Mouse (Mus musculus) left cerebral cortex, adult 18-20 months (tissue): ENCODE data around the gene Rph3al. TPM values are rescaled to one million over a fixed set of nuclear protein-coding genes. Genes with fewer than 3 reads are reported as not detected.

Experiments used
- DNase-seq, 2 experiments: peaks; one replicate each; pipeline ENCODE4 v3.0.0; 2021 to 2022; ENCODE audit warnings: low spot score in 2 of 2, mixed read lengths in 1 of 2
- long read RNA-seq, 2 experiments: library from polyadenylated mRNA; stranded (forward); transcript quantifications; one replicate each; pipeline ENCODE4 v2.0.0; 2021
- total RNA-seq, 2 experiments: library from RNA; stranded (reverse); gene quantifications; 2 replicates each; pipeline ENCODE4 v1.2.3; 2021

Gene Rph3al
- 1 to 10 TPM; 1.9 to 2.7 TPM for total RNA-seq
- long read RNA-seq, experiment 1, partial matches to known transcripts, result 1 of 4 reads
- long read RNA-seq, experiment 1, other reads (novel, unspliced or antisense), result 3 of 4 reads
- long read RNA-seq, experiment 2, result 0 reads

GRCm38 (mm10) chr11:75938379-75938906, at the start of gene Rph3al:
TSS of gene Rph3al (minus strand) at chr11:75938429.
- DNase-seq, result no peak

GRCm38 (mm10) chr11:75985948-75986347, 47.7 kb upstream of the Rph3al start:
- DNase-seq, result no peak

- no peak for DNase-seq
Observed at GRCm38 (mm10) chr11:75984581-75984980, 46.4 kb upstream of the Rph3al start.

GRCm38 (mm10) chr11:75983194-75983593, 45.0 kb upstream of the Rph3al start:
- no peak for DNase-seq

- DNase-seq, result no peak
Observed at GRCm38 (mm10) chr11:75980413-75980812, 42.2 kb upstream of the Rph3al start.

GRCm38 (mm10) chr11:75978051-75978450, 39.8 kb upstream of the Rph3al start:
- DNase-seq, result no peak

GRCm38 (mm10) chr11:75976748-75977147, 38.5 kb upstream of the Rph3al start:
- no peak for DNase-seq

- no peak for DNase-seq
Observed at GRCm38 (mm10) chr11:75973988-75974387, 35.8 kb upstream of the Rph3al start.

- DNase-seq, result no peak
Observed at GRCm38 (mm10) chr11:75972916-75973567, 34.8 kb upstream of the Rph3al start.

- DNase-seq, result no peak
Observed at GRCm38 (mm10) chr11:75972188-75972587, 34.0 kb upstream of the Rph3al start.

- no peak for DNase-seq
Observed at GRCm38 (mm10) chr11:75970629-75971028, 32.4 kb upstream of the Rph3al start.

- DNase-seq, result no peak
Observed at GRCm38 (mm10) chr11:75968761-75969160, 30.5 kb upstream of the Rph3al start.

GRCm38 (mm10) chr11:75966401-75967372, 28.5 kb upstream of the Rph3al start:
- peak; percentile 49 to 58 for DNase-seq

- no peak for DNase-seq
Observed at GRCm38 (mm10) chr11:75965674-75966400, 27.6 kb upstream of the Rph3al start.

GRCm38 (mm10) chr11:75964476-75964730, 26.2 kb upstream of the Rph3al start:
- DNase-seq, result no peak

- DNase-seq, result peak in 1 of 2 experiments; percentile 22
Observed at GRCm38 (mm10) chr11:75963730-75964475, 25.7 kb upstream of the Rph3al start.

- no peak for DNase-seq
Observed at GRCm38 (mm10) chr11:75961782-75962181, 23.6 kb upstream of the Rph3al start.

GRCm38 (mm10) chr11:75957124-75957832, 19.0 kb upstream of the Rph3al start:
- no peak for DNase-seq

GRCm38 (mm10) chr11:75956651-75957050, 18.4 kb upstream of the Rph3al start:
- no peak for DNase-seq

GRCm38 (mm10) chr11:75954896-75955295, 16.7 kb upstream of the Rph3al start:
- DNase-seq, result no peak
